Mouse (Mus musculus) c-Kit-positive CD71-negative TER-119-negative erythroid progenitor cells, embryonic 14.5 days (primary cell): ENCODE data around the gene Lemd2.

ENCODE experiments used
- DNase-seq: peaks from one replicate; pipeline ENCODE4 v3.0.0-alpha.2; 2013; ENCODE audit warnings: low read depth

Gene Lemd2

GRCm38 (mm10) chr17:27227258-27227657 is 23.0 kb upstream of the Lemd2 start:
- DNase-seq = no peak

- no peak for DNase-seq
Observed at GRCm38 (mm10) chr17:27226701-27227100, 22.4 kb upstream of the Lemd2 start.

GRCm38 (mm10) chr17:27225801-27226200 is 21.5 kb upstream of the Lemd2 start:
- no peak for DNase-seq

- DNase-seq = no peak
Observed at GRCm38 (mm10) chr17:27223821-27224220, 19.6 kb upstream of the Lemd2 start.

DNA sequence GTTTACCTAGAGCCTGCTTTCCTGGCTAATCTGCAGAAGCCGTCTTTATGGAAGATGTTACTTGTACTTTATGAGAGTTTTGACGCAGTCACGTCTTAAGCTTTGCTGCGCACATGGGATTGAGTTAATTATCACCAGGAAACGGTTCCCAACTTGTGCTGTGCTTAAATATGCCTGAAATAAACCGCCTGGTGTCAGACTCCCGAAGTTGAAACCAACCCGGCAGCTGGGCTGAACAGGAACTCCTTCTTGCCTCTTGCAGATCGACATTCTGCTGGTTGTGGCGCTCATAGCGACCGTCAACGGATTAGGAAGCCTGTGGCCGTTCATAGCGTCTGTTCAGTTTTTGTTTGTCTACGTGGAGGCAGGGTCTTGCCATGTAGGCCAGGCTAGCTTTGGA is 17.3 kb upstream of the Lemd2 start:
- DNase-seq = no peak

- no peak for DNase-seq
Observed at GRCm38 (mm10) chr17:27218916-27219315, 14.6 kb upstream of the Lemd2 start.

DNA sequence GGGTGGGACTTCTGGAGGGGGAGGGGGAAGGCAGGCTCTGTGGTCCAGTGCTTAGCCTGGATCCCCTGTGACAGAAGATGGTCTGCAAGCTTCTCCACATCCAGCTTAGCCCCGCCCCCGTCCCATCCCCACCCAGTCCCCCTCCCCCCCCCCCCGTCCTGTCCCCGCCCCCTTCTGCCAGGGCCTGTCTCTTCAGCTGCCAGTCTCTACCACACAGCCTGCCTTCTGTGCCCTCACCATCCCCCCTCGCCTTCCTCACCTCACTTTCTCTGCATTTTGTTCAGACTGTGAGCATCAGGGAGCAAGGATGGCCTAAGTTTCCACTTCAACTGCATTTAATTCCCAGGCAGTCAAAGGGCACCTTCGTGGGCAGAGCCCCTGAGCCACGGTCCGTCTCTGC is 14.1 kb upstream of the Lemd2 start:
- no peak for DNase-seq

- DNase-seq = no peak
Observed at GRCm38 (mm10) chr17:27212768-27213525, 8.7 kb upstream of the Lemd2 start.

GRCm38 (mm10) chr17:27212006-27212405 is 7.7 kb upstream of the Lemd2 start:
- DNase-seq = no peak

GRCm38 (mm10) chr17:27207113-27207707 is 2.9 kb upstream of the Lemd2 start:
- DNase-seq = no peak

GRCm38 (mm10) chr17:27203358-27204074 is 753 bp downstream of the Lemd2 start:
- no peak for DNase-seq

DNA sequence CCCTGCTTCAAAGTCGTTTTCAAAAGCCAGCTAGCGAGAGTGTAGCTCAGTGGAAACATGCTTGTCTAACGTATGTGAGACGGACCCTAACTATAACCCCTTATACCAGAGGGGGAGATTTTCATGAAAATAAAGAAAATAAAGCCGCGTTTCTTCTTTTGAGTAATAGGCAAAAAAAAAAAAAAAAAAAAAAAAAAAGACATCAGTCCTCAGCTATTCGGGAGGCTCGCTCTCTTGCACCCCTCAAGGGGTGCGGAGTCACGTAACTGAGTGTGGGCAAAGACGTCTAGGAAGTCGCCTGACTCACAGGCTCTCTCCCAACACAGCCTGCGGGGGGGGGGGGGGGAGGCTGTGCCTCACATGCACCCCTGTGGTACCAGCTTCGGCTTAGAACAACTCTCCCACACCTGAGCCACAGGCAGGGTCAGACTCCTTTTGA is 1.3 kb downstream of the Lemd2 start:
- peak; percentile 33 for DNase-seq

- DNase-seq = no peak
Observed at GRCm38 (mm10) chr17:27201981-27202380, 2.3 kb downstream of the Lemd2 start.

DNA sequence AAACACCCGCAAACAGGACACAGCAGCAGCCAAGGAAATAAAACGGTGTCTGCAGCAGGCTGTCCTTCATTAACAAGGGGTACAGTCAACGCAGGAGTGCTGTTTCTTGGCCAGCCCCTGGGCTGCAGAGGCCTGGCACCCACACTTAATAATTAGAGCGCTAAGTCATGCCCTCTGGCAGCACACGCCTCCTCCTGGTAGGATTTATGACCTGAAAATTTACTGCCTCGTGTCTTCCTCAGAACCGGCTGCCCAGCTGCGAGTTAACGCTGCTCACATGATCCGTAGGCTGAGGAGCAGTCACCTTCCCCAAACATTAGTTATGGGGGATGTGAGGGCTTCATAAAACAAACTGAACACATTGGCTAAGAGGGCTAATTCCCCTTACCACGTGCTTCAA is 3.5 kb downstream of the Lemd2 start:
- no peak for DNase-seq

DNA sequence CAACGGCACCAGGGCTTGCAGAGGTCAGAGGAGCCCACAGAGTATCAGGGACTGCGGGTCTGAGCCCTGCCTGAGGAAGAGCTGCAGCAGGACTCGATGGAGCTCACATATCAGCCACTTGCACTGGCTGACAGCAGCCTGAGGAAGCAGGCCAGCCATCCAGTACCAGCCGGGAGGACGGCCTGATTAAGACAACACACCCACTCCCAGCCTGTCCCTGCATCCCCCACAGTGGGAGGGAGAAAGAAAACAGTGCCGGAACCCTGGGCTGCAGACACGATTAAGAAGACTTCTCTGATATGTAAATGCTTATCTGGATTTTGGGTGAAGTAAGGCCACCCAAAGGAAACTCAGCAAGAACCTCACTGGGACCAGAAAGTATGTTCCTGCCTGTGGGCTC is 4.4 kb downstream of the Lemd2 start:
- no peak for DNase-seq

DNA sequence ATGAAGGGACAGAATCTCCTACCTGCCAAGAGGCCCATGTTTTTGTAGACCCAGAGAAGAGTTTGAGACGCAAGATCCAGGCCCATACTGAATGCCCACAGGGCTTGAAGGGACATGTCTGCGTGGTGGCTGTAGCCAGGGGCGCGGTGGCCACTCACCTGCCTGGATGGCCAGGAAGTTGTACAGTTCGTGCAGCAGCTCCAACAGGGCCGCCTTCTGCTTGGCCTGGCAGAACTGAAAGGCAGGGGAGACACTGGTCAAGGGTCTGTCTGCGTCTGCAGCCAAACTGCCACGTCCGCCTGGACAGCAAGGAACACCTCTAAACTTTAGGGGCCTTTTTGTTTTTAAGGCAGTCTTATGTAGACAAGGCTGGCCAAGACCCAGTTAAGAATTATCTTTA is 5.1 kb downstream of the Lemd2 start:
- DNase-seq = no peak

- no peak for DNase-seq
Observed at GRCm38 (mm10) chr17:27196206-27196605, 8.1 kb downstream of the Lemd2 start.

GRCm38 (mm10) chr17:27194258-27195185 is 9.7 kb downstream of the Lemd2 start:
- DNase-seq = no peak

GRCm38 (mm10) chr17:27191804-27192203 is 12.5 kb downstream of the Lemd2 start:
- no peak for DNase-seq

DNA sequence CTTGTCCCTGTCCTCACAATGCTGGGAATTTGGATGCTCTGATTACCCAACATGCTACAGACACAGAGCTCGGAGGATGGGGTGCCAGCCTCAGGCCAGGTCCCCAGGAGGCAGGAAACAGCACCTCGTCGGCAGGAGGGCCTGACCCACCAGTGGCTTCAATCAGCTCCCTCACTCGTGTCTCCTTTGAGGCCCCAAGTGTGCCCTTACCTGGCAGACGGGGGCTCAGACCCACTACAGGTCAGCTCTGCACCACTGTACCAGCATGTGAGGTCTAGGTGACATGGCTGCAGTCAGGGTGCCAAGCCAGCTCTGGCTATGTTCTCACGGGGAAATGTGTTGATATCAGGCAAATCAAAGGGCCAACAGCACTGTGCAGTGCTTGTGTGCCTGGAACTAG is 13.1 kb downstream of the Lemd2 start:
- DNase-seq = no peak

DNA sequence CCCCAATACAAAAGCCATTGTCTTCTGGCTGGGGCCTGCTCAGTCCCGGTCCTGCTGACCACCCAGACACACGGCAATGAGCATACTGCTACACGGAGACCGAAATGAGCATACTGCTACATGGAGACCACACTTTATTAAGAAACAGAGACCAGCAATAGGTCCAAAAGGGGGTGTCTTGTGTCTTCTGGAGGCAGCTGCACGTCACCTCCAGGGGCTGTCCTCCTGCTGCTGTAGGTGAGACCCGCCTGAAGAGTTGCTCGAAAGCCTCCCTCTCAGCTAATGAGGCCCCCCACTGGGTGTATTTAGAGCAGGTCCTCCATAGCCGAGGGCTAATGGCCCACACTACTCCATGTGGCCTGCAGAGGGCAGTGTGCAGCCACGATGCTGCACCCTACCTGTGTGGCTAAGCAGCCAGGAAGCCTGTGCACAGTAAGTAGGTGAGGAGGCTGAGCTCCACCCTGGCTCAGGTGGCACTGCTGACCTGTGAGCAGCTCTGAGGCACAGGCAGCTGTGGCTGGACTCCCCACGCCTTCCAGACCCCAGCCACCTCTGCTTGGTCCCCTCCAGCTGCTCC is 14.5 kb downstream of the Lemd2 start:
- peak; percentile 40 for DNase-seq

GRCm38 (mm10) chr17:27188883-27189282 is 15.4 kb downstream of the Lemd2 start:
- DNase-seq = no peak
